Mouse (Mus musculus): Measurements from ENCODE around the gene Xpa. TPM values are rescaled to one million over a fixed set of nuclear protein-coding genes. Genes with fewer than 3 reads are reported as not detected.

Xpa gene
- polyA plus RNA-seq, 1 experiment, result not detected

GRCm38 (mm10) chr4:46131791-46132190 lies 64.3 kb downstream of the Xpa start:
- H3K27ac ChIP-seq (ENCODE audit: insufficient read depth, low read depth, low read length), result no peak overlapping the region
- 74% methylated on average over 6 of the region's 6 CpGs for WGBS
- TF ChIP-seq CTCF (IDR thresholded peaks at IDR 0.05; ENCODE audit: insufficient read depth, low read depth, low read length), result no peak
- no peak for TF ChIP-seq POLR2A (IDR thresholded peaks at IDR 0.05; ENCODE audit: insufficient read depth, low read depth, low read length)

DNA sequence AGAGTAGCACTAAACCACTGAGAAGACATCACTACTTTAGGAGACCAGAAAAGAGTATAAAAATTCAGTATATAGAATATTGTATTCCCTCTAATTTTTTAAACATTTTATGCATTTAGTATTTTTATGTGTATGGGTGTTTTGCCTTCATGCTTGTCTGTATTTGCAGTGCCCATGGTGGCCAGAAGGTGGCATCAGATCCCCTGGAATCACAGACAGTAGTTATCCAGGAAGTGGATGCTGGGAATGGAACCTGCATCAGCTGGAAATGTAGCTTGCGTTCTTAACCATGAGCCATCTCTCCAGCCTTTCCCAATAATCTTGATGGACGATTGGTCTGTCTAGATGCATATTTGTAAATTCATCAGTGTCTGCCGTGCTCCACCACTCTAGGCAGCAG lies 65.9 kb downstream of the Xpa start:
- Histone ChIP-seq H3K4me1 (ENCODE audit: control insufficient read depth, insufficient read depth, low read length) (no peaks in the 10 kb centered on the region), H3K27ac (ENCODE audit: insufficient read depth, low read depth, low read length) (no peak overlapping the region), H3K4me3 (ENCODE audit: insufficient read depth, low read depth, low read length) (no peak overlapping the region)
- 69% methylated on average over 3 of the region's 3 CpGs for WGBS
- TF ChIP-seq CTCF (IDR thresholded peaks at IDR 0.05; ENCODE audit: insufficient read depth, low read depth, low read length) (no peak), POLR2A (IDR thresholded peaks at IDR 0.05; ENCODE audit: insufficient read depth, low read depth, low read length) (no peak)

More at GRCm38 (mm10) chr4:46131791-46132190, 64.3 kb downstream of the Xpa start:
- Histone ChIP-seq H3K4me1 (ENCODE audit: control insufficient read depth, insufficient read depth, low read length) (no peaks in the 10 kb centered on the region), H3K4me3 (ENCODE audit: insufficient read depth, low read depth, low read length) (no peak overlapping the region)

DNA sequence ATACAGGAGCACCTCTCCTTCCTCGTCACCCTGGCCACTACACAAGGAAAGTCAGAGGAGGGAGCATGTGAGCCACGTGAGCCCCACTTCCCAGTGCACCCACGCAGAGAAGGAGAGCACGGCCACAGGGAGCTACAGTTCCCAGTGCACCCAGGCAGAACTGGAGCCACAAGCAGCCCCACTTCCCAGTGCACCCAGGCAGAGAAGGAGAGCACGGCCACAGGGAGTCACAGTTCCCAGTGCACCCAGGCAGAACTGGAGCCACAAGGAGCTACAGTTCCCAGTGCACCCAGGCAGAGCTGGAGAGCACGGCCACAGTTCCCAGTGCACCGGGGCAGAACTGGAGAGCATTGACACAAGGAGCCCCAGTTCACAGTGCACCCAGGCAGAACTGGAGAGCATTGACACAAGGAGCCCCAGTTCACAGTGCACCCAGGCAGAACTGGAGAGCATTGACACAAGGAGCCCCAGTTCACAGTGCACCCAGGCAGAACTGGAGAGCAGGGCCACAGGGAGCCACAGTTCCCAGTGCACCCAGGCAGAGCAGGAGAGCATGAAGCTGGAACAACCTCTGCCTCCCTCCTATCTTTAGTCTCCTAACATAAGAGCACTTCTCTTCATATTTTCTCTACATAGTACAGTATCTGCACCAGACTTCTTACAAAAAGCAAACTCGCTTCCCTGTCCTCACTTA lies 66.7 kb downstream of the Xpa start:
- no peak for TF ChIP-seq CTCF (IDR thresholded peaks at IDR 0.05; ENCODE audit: insufficient read depth, low read depth, low read length)
- 81% methylated on average over 8 of the region's 8 CpGs for WGBS
- no peaks in the 10 kb centered on the region for H3K4me1 ChIP-seq (ENCODE audit: control insufficient read depth, insufficient read depth, low read length)
- no peak overlapping the region for H3K4me3 ChIP-seq (ENCODE audit: insufficient read depth, low read depth, low read length)
- no peak overlapping the region for H3K27ac ChIP-seq (ENCODE audit: insufficient read depth, low read depth, low read length)

DNA sequence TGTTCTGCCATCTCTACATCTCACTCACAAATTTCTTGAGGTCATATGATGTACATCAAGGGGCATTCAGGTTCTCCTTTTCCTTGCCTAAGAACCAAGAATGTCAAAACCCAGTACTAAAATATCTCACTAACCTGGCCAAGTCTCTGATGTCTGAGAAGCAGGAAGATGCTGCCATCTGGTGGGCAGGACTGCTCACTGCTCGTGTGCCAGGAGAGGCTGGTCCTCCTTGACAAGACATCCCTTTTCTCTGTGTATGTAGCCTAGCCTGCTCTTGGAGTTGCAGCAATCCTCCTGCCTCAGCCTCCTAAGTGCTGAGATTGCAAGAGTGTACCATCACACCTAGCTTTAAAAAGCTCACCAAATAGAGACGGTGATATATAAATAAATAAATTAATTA lies 69.6 kb downstream of the Xpa start:
- no peak overlapping the region for H3K27ac ChIP-seq (ENCODE audit: insufficient read depth, low read depth, low read length)
- TF ChIP-seq CTCF (IDR thresholded peaks at IDR 0.05; ENCODE audit: insufficient read depth, low read depth, low read length), result peak; percentile 81
- no peak for TF ChIP-seq POLR2A (IDR thresholded peaks at IDR 0.05; ENCODE audit: insufficient read depth, low read depth, low read length)
- H3K4me1 ChIP-seq (ENCODE audit: control insufficient read depth, insufficient read depth, low read length), result no peaks in the 10 kb centered on the region
- H3K4me3 ChIP-seq (ENCODE audit: insufficient read depth, low read depth, low read length), result no peak overlapping the region
- WGBS, result 38% methylated on average over 2 of the region's 2 CpGs

DNA sequence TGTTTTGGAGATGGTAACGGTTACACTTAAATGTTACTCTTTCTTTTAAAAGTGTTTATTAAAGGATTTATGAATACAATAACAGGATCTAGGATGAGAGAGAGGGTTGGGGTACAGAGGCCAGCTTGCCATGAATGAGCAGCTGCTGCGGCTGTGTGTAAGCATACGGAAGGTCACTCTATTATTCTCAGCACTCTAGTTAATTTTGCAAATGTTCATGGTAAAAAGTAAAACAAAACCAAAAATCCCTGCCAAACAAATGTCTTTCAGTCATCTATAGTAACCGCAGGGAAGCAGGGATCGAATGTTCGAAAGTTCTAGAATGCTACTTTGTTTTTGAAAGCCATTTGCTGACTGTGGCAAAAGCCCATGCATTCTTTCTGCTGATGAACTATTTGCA lies 72.8 kb downstream of the Xpa start:
- Histone ChIP-seq H3K4me3 (ENCODE audit: insufficient read depth, low read depth, low read length) (no peak overlapping the region), H3K4me1 (ENCODE audit: control insufficient read depth, insufficient read depth, low read length) (no peaks in the 10 kb centered on the region), H3K27ac (ENCODE audit: insufficient read depth, low read depth, low read length) (no peak overlapping the region)
- 82% methylated on average over 6 of the region's 6 CpGs for WGBS
- TF ChIP-seq CTCF (IDR thresholded peaks at IDR 0.05; ENCODE audit: insufficient read depth, low read depth, low read length), result no peak
- no peak for TF ChIP-seq POLR2A (IDR thresholded peaks at IDR 0.05; ENCODE audit: insufficient read depth, low read depth, low read length)

GRCm38 (mm10) chr4:46120767-46121166 lies 75.3 kb downstream of the Xpa start:
- Histone ChIP-seq H3K4me3 (ENCODE audit: insufficient read depth, low read depth, low read length) (no peak overlapping the region), H3K4me1 (ENCODE audit: control insufficient read depth, insufficient read depth, low read length) (no peaks in the 10 kb centered on the region), H3K27ac (ENCODE audit: insufficient read depth, low read depth, low read length) (no peak overlapping the region)
- 90% methylated on average over 3 of the region's 3 CpGs for WGBS
- TF ChIP-seq POLR2A (IDR thresholded peaks at IDR 0.05; ENCODE audit: insufficient read depth, low read depth, low read length) (no peak), CTCF (IDR thresholded peaks at IDR 0.05; ENCODE audit: insufficient read depth, low read depth, low read length) (no peak)

GRCm38 (mm10) chr4:46119514-46120094 lies 76.5 kb downstream of the Xpa start:
- TF ChIP-seq CTCF (IDR thresholded peaks at IDR 0.05; ENCODE audit: insufficient read depth, low read depth, low read length) (no peak), POLR2A (IDR thresholded peaks at IDR 0.05; ENCODE audit: insufficient read depth, low read depth, low read length) (no peak)

GRCm38 (mm10) chr4:46117536-46117935 lies 78.6 kb downstream of the Xpa start:
- 93% methylated on average over 4 of the region's 4 CpGs for WGBS
- no peaks in the 10 kb centered on the region; the same call in 1 of the 2 replicates for H3K4me1 ChIP-seq (ENCODE audit: control insufficient read depth, insufficient read depth, low read length)
- TF ChIP-seq CTCF (IDR thresholded peaks at IDR 0.05; ENCODE audit: insufficient read depth, low read depth, low read length), result no peak
- no peak for TF ChIP-seq POLR2A (IDR thresholded peaks at IDR 0.05; ENCODE audit: insufficient read depth, low read depth, low read length)
- H3K4me3 ChIP-seq (ENCODE audit: insufficient read depth, low read depth, low read length), result no peak overlapping the region
- no peak overlapping the region for H3K27ac ChIP-seq (ENCODE audit: insufficient read depth, low read depth, low read length)

More at GRCm38 (mm10) chr4:46119514-46120094, 76.5 kb downstream of the Xpa start:
- H3K4me1 ChIP-seq (ENCODE audit: control insufficient read depth, insufficient read depth, low read length), result no peaks in the 10 kb centered on the region
- WGBS, result 91% methylated on average over 14 of the region's 14 CpGs
- no peak overlapping the region for H3K27ac ChIP-seq (ENCODE audit: insufficient read depth, low read depth, low read length)
- no peak overlapping the region for H3K4me3 ChIP-seq (ENCODE audit: insufficient read depth, low read depth, low read length)

GRCm38 (mm10) chr4:46116544-46117175 lies 79.5 kb downstream of the Xpa start:
- no peak overlapping the region for H3K27ac ChIP-seq (ENCODE audit: insufficient read depth, low read depth, low read length)
- WGBS, result 81% methylated on average over 10 of the region's 10 CpGs
- TF ChIP-seq POLR2A (IDR thresholded peaks at IDR 0.05; ENCODE audit: insufficient read depth, low read depth, low read length) (no peak), CTCF (IDR thresholded peaks at IDR 0.05; ENCODE audit: insufficient read depth, low read depth, low read length) (no peak)
- no peak overlapping the region for H3K4me3 ChIP-seq (ENCODE audit: insufficient read depth, low read depth, low read length)
- no peaks in the 10 kb centered on the region; the same call in 1 of the 2 replicates for H3K4me1 ChIP-seq (ENCODE audit: control insufficient read depth, insufficient read depth, low read length)

Data from olfactory bulb, adult 2 months (tissue).